In the genomic region with DNA sequence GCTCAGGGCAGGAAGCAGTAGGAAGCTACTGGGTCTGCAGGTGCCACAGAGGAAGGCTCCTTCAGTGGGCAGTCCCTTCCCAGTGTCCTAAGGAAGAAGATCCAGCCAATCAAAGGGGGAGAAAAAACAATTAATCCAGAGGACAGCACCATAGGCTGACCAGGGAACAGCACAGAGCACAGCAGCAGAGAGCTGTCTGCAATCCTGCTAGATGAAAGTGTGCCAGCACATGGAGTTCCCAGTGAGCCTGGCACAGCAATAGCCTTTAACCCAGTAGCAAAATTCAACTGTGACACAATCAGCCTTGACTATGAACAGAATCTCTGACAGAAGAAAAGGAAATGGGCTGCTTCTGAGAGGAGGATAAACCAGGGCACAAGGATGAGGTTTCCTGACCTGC, we compare ENCODE assay signal across 12 mouse cellular contexts. TPM values are rescaled to one million over a fixed set of nuclear protein-coding genes. Genes with fewer than 3 reads are reported as not detected.
DNase-seq lines count a peak whose midpoint lies in the region; ATAC-seq and TF ChIP-seq lines count a peak whose summit lies in the region.
"Had no signal": no experiment of that assay in that cellular context is flagged by ENCODE, and none has a peak within 500 bp of the region (broad histone marks: within the 10 kb centered on the region; RNA-seq: fewer than 3 reads in every experiment).

No protein-coding gene starts in this region.

- DNase-seq in adrenal gland, adult 2 months, result peak; percentile 44
- DNase-seq in adrenal gland, postnatal 4 days (ENCODE audit: low spot score in 2 of 2), result no peak
- peak; percentile 76 for DNase-seq in liver, adult 2 months (ENCODE audit: extremely low read depth, low read depth, low spot score)
- no peak for DNase-seq in liver
- DNase-seq in gonadal fat pad, adult 2 months (ENCODE audit: low read depth), result peak; percentile 44
- DNase-seq in midbrain, postnatal 0 days (ENCODE audit: low spot score), result peak; percentile 33
- DNase-seq in T-cell, adult 2 months (ENCODE audit: low spot score), result no peak
- no peak for DNase-seq in kidney, postnatal 25 days
- DNase-seq: cerebellum, postnatal 25 days; kidney, adult 11 months; liver, embryonic 13.5 days had no signal

- no peaks in the 10 kb centered on the region for H3K79me2 ChIP-seq in liver, adult 2 months (ENCODE audit: control insufficient read depth, insufficient read depth, low read length)

- H3K36me3 ChIP-seq in liver, adult 2 months (ENCODE audit: control insufficient read depth, insufficient read depth, low read length), result no peaks in the 10 kb centered on the region
- H3K36me3 ChIP-seq in midbrain, postnatal 0 days (ENCODE audit: insufficient read depth, low read length), result no peaks in the 10 kb centered on the region
- H3K36me3 ChIP-seq: heart, embryonic 10.5 days; liver, embryonic 13.5 days had no signal

- TF ChIP-seq CTCF in liver, adult 2 months (IDR thresholded peaks at IDR 0.05; ENCODE audit: low read depth, low read length), result no peak
- TF ChIP-seq CTCF in midbrain, postnatal 0 days (IDR thresholded peaks at IDR 0.05), result no peak

- H3K4me1 ChIP-seq in liver, adult 2 months (ENCODE audit: control insufficient read depth, insufficient read depth, low read length), result no peaks in the 10 kb centered on the region
- H3K4me1 ChIP-seq in midbrain, postnatal 0 days (ENCODE audit: insufficient read depth, low read length), result no peaks in the 10 kb centered on the region
- H3K4me1 ChIP-seq: liver, embryonic 13.5 days had no signal

- no peak overlapping the region for H3K9ac ChIP-seq in liver, adult 2 months (ENCODE audit: low read depth, low read length)
- H3K9ac ChIP-seq in midbrain, postnatal 0 days (replicated peaks; ENCODE audit: low read length, poor library complexity, severe bottlenecking), result 0 out of 2 replicates have a peak overlapping the region, but pooled peaks have one; percentile 8
- H3K9ac ChIP-seq: liver, embryonic 13.5 days had no signal

- TF ChIP-seq POLR2A in liver, adult 2 months (IDR thresholded peaks at IDR 0.05; ENCODE audit: extremely low read depth, insufficient read depth, low read length), result no peak

- no peaks in the 10 kb centered on the region for H3K27me3 ChIP-seq in liver, adult 2 months (ENCODE audit: control insufficient read depth, insufficient read depth, low read length)
- H3K27me3 ChIP-seq in midbrain, postnatal 0 days (ENCODE audit: insufficient read depth, low read length), result no peaks in the 10 kb centered on the region
- H3K27me3 ChIP-seq: liver, embryonic 13.5 days had no signal

- H3K27ac ChIP-seq in liver, adult 2 months (replicated peaks; ENCODE audit: insufficient read depth, low read depth, low read length), result no peak overlapping the region
- 0 out of 2 replicates have a peak overlapping the region, but pooled peaks have one; percentile 26 for H3K27ac ChIP-seq in midbrain, postnatal 0 days (ENCODE audit: low read depth, low read length)
- H3K27ac ChIP-seq: heart, embryonic 10.5 days; liver, embryonic 13.5 days had no signal

- no peaks in the 10 kb centered on the region for H3K9me3 ChIP-seq in midbrain, postnatal 0 days (ENCODE audit: low read length)
- H3K9me3 ChIP-seq: heart, embryonic 10.5 days; liver, embryonic 13.5 days had no signal

- no peak overlapping the region for H3K4me3 ChIP-seq in liver, adult 2 months (ENCODE audit: insufficient read depth, low read depth, low read length)
- H3K4me3 ChIP-seq in midbrain, postnatal 0 days (ENCODE audit: low read depth, low read length), result no peak overlapping the region
- H3K4me3 ChIP-seq: heart, embryonic 10.5 days; liver, embryonic 13.5 days had no signal

- ATAC-seq in midbrain, postnatal 0 days (ENCODE audit: low FRiP score), result no peak

- no peak overlapping the region for H3K4me2 ChIP-seq in midbrain, postnatal 0 days (ENCODE audit: low read depth, low read length, poor library complexity, severe bottlenecking)
- H3K4me2 ChIP-seq: liver, embryonic 13.5 days had no signal

RNA-seq across cellular contexts. Expression of a gene that starts 9.8 kb away (rescaled TPM):
- 10 to 100 TPM; 26.3 to 39.4 TPM for total RNA-seq in adrenal gland, adult 2 months (2021)
- 34.2 and 54.1 TPM in 2 replicates for polyA plus RNA-seq in adrenal gland, adult 2 months (2012; rRNA removed)
- total RNA-seq in adrenal gland, postnatal 4 days (2021), result 10 to 100 TPM; 32.9 to 34.8 TPM
- total RNA-seq in liver, adult 2 months (2014; rRNA removed), result 6.9 and 8.0 TPM in 2 replicates
- polyA plus RNA-seq in liver, adult 2 months (2012; rRNA removed), result 5.0 and 9.4 TPM in 2 replicates
- polyA plus RNA-seq in gonadal fat pad, adult 2 months (2012; rRNA removed), result 123 and 158 TPM in 2 replicates
- total RNA-seq in midbrain, postnatal 0 days (2014; rRNA removed), result 168 and 192 TPM in 2 replicates
- 182 and 217 TPM in 2 replicates for polyA plus RNA-seq in midbrain, postnatal 0 days (2015; fragmentation: Nextera tagmentation; extraction: Ambion mirVana)

RNA-seq across cellular contexts. Expression of a gene that starts 58.1 kb away (rescaled TPM):
- 10 to 100 TPM in 1 of 2 experiments, 1 to 10 TPM in 1; 9.0 to 11.4 TPM for total RNA-seq in adrenal gland, adult 2 months (2021)
- polyA plus RNA-seq in adrenal gland, adult 2 months (2012; rRNA removed), result 12.9 and 14.6 TPM in 2 replicates
- 10 to 100 TPM; 17.6 to 18.1 TPM for total RNA-seq in adrenal gland, postnatal 4 days (2021)
- total RNA-seq in liver, adult 2 months (2014; rRNA removed), result 5.6 and 6.4 TPM in 2 replicates
- polyA plus RNA-seq in liver, adult 2 months (2012; rRNA removed), result 4.8 and 5.7 TPM in 2 replicates
- 10.4 and 12.5 TPM in 2 replicates for polyA plus RNA-seq in gonadal fat pad, adult 2 months (2012; rRNA removed)
- 20.2 and 22.9 TPM in 2 replicates for total RNA-seq in midbrain, postnatal 0 days (2014; rRNA removed)
- polyA plus RNA-seq in midbrain, postnatal 0 days (2015; fragmentation: Nextera tagmentation; extraction: Ambion mirVana), result 22.6 and 24.7 TPM in 2 replicates

Comparison
In these comparisons a context has a peak if more than half of its experiments do, and no peak if none do; other contexts are left out.
1. DNase-seq: peak in adrenal gland, adult 2 months (single experiment), liver, adult 2 months (single experiment), gonadal fat pad, adult 2 months (single experiment) and midbrain, postnatal 0 days (single experiment); none in adrenal gland, postnatal 4 days (0 of 2), liver (single experiment), T-cell, adult 2 months (single experiment) and kidney, postnatal 25 days (0 of 2).